Mouse (Mus musculus): ENCODE measurements around the gene Larp1. TPM values are rescaled to one million over a fixed set of nuclear protein-coding genes. Genes with fewer than 3 reads are reported as not detected.
A peak's percentile ranks its signal among the peaks of the same experiment; 100 is the strongest.
"Not testable (repeated sequence)": the region's sequence is repeated elsewhere in the genome, so short reads cannot be mapped to it uniquely, and the experiment has no call there.

The Larp1 gene
- polyA plus RNA-seq, 1 experiment, result 34.6 TPM

GRCm38 (mm10) chr11:58039027-58039426 lies 30.2 kb downstream of the Larp1 start:
- WGBS, result 56% methylated on average over 1 of the region's 1 CpGs
- no peak for TF ChIP-seq POLR2A (IDR thresholded peaks at IDR 0.05; ENCODE audit: borderline replicate concordance, extremely low read depth, low read depth, low read length)
- TF ChIP-seq CTCF (IDR thresholded peaks at IDR 0.05; ENCODE audit: insufficient read depth, low read length), result peak; percentile 39; the same call in 1 of the 2 replicates
- peaks cover 12% of the 10 kb centered on the region for H3K4me1 ChIP-seq (ENCODE audit: control insufficient read depth, insufficient read depth, low read length)
- no peak for DNase-seq
- H3K4me3 ChIP-seq (replicated peaks; ENCODE audit: extremely low read depth, low read depth, low read length), result no peak overlapping the region

GRCm38 (mm10) chr11:58042861-58043431 lies 34.1 kb downstream of the Larp1 start:
- WGBS, result 68% methylated on average over 5 of the region's 5 CpGs
- no peak for DNase-seq
- no peak overlapping the region for H3K4me3 ChIP-seq (replicated peaks; ENCODE audit: extremely low read depth, low read depth, low read length)
- peaks cover 12% of the 10 kb centered on the region for H3K4me1 ChIP-seq (ENCODE audit: control insufficient read depth, insufficient read depth, low read length)
- TF ChIP-seq CTCF (IDR thresholded peaks at IDR 0.05; ENCODE audit: insufficient read depth, low read length) (no peak), POLR2A (IDR thresholded peaks at IDR 0.05; ENCODE audit: borderline replicate concordance, extremely low read depth, low read depth, low read length) (no peak)

- Histone ChIP-seq H3K4me3 (replicated peaks; ENCODE audit: extremely low read depth, low read depth, low read length) (no peak overlapping the region), H3K4me1 (ENCODE audit: control insufficient read depth, insufficient read depth, low read length) (peaks cover 5% of the 10 kb centered on the region; the same call in 1 of the 2 replicates)
- WGBS, result 80% methylated on average over 4 of the region's 4 CpGs
- TF ChIP-seq CTCF (IDR thresholded peaks at IDR 0.05; ENCODE audit: insufficient read depth, low read length) (no peak), POLR2A (IDR thresholded peaks at IDR 0.05; ENCODE audit: borderline replicate concordance, extremely low read depth, low read depth, low read length) (no peak)
- DNase-seq, result no peak
Measured at GRCm38 (mm10) chr11:58046438-58046837, 37.6 kb downstream of the Larp1 start.

GRCm38 (mm10) chr11:58057455-58057854 lies 48.6 kb downstream of the Larp1 start:
- Histone ChIP-seq H3K4me1 (ENCODE audit: control insufficient read depth, insufficient read depth, low read length) (no peaks in the 10 kb centered on the region), H3K4me3 (replicated peaks; ENCODE audit: extremely low read depth, low read depth, low read length) (no peak overlapping the region)
- peak; percentile 37 for DNase-seq
- TF ChIP-seq CTCF (IDR thresholded peaks at IDR 0.05; ENCODE audit: insufficient read depth, low read length) (peak; percentile 80), POLR2A (IDR thresholded peaks at IDR 0.05; ENCODE audit: borderline replicate concordance, extremely low read depth, low read depth, low read length) (no peak)
- WGBS, result 36% methylated on average over 6 of the region's 6 CpGs

- H3K4me1 ChIP-seq (ENCODE audit: control insufficient read depth, insufficient read depth, low read length); H3K4me3 ChIP-seq (replicated peaks; ENCODE audit: extremely low read depth, low read depth, low read length); DNase-seq: not testable (repeated sequence)
- WGBS, result 84% methylated on average over 7 of the region's 7 CpGs
Measured at GRCm38 (mm10) chr11:58059752-58060151, 50.9 kb downstream of the Larp1 start.

- not testable (repeated sequence) for H3K4me3 ChIP-seq (replicated peaks; ENCODE audit: extremely low read depth, low read depth, low read length); H3K4me1 ChIP-seq (ENCODE audit: control insufficient read depth, insufficient read depth, low read length); DNase-seq
- WGBS, result 85% methylated on average over 4 of the region's 4 CpGs
Measured at GRCm38 (mm10) chr11:58061218-58061617, 52.4 kb downstream of the Larp1 start.

GRCm38 (mm10) chr11:58062586-58062985 lies 53.7 kb downstream of the Larp1 start:
- H3K4me3 ChIP-seq (replicated peaks; ENCODE audit: extremely low read depth, low read depth, low read length), result no peak overlapping the region
- no peak for DNase-seq
- TF ChIP-seq CTCF (IDR thresholded peaks at IDR 0.05; ENCODE audit: insufficient read depth, low read length) (no peak), POLR2A (IDR thresholded peaks at IDR 0.05; ENCODE audit: borderline replicate concordance, extremely low read depth, low read depth, low read length) (no peak)
- WGBS, result 89% methylated on average over 4 of the region's 4 CpGs
- H3K4me1 ChIP-seq (ENCODE audit: control insufficient read depth, insufficient read depth, low read length), result no peaks in the 10 kb centered on the region

- no peak for TF ChIP-seq POLR2A (IDR thresholded peaks at IDR 0.05; ENCODE audit: borderline replicate concordance, extremely low read depth, low read depth, low read length)
- no peak overlapping the region for H3K4me3 ChIP-seq (replicated peaks; ENCODE audit: extremely low read depth, low read depth, low read length)
- no peaks in the 10 kb centered on the region for H3K4me1 ChIP-seq (ENCODE audit: control insufficient read depth, insufficient read depth, low read length)
- 85% methylated on average over 4 of the region's 4 CpGs for WGBS
- DNase-seq, result no peak
Measured at GRCm38 (mm10) chr11:58065025-58065424, 56.2 kb downstream of the Larp1 start.

GRCm38 (mm10) chr11:58072978-58073377 lies 64.1 kb downstream of the Larp1 start:
- no peak overlapping the region for H3K4me3 ChIP-seq (replicated peaks; ENCODE audit: extremely low read depth, low read depth, low read length)
- no peak for TF ChIP-seq POLR2A (IDR thresholded peaks at IDR 0.05; ENCODE audit: borderline replicate concordance, extremely low read depth, low read depth, low read length)
- H3K4me1 ChIP-seq (ENCODE audit: control insufficient read depth, insufficient read depth, low read length), result no peaks in the 10 kb centered on the region
- DNase-seq, result no peak
- WGBS, result 67% methylated on average over 3 of the region's 3 CpGs

GRCm38 (mm10) chr11:58077270-58077669 lies 68.4 kb downstream of the Larp1 start:
- WGBS, result 56% methylated on average over 4 of the region's 4 CpGs
- no peak for DNase-seq
- no peak for TF ChIP-seq POLR2A (IDR thresholded peaks at IDR 0.05; ENCODE audit: borderline replicate concordance, extremely low read depth, low read depth, low read length)
- no peak for TF ChIP-seq CTCF (IDR thresholded peaks at IDR 0.05; ENCODE audit: insufficient read depth, low read length)
- no peaks in the 10 kb centered on the region for H3K4me1 ChIP-seq (ENCODE audit: control insufficient read depth, insufficient read depth, low read length)
- H3K4me3 ChIP-seq (replicated peaks; ENCODE audit: extremely low read depth, low read depth, low read length), result no peak overlapping the region

- Histone ChIP-seq H3K4me1 (ENCODE audit: control insufficient read depth, insufficient read depth, low read length) (no peaks in the 10 kb centered on the region), H3K4me3 (replicated peaks; ENCODE audit: extremely low read depth, low read depth, low read length) (no peak overlapping the region)
- TF ChIP-seq CTCF (IDR thresholded peaks at IDR 0.05; ENCODE audit: insufficient read depth, low read length) (no peak), POLR2A (IDR thresholded peaks at IDR 0.05; ENCODE audit: borderline replicate concordance, extremely low read depth, low read depth, low read length) (no peak)
- 84% methylated on average over 6 of the region's 6 CpGs for WGBS
- DNase-seq, result no peak
Measured at GRCm38 (mm10) chr11:58081716-58082115, 72.9 kb downstream of the Larp1 start.

All from lung, adult 2 months (tissue).